8 mouse cellular contexts compared by ENCODE assay signal in genomic region chr11:54955400-54955734, GRCm38 (mm10). TPM values are rescaled to one million over a fixed set of nuclear protein-coding genes. Genes with fewer than 3 reads are reported as not detected.
DNase-seq lines count a peak whose midpoint lies in the region; ATAC-seq and TF ChIP-seq lines count a peak whose summit lies in the region.
"Not testable (repeated sequence)": the region's sequence is repeated elsewhere in the genome, so short reads cannot be mapped to it uniquely, and the experiment has no call there.

No protein-coding gene starts in this region.

- peak overlapping the region; percentile 68 for H3K4me2 ChIP-seq in forebrain, embryonic 12.5 days
- H3K4me2 ChIP-seq in heart, embryonic 15.5 days = peak overlapping the region; percentile 75
- peak overlapping the region; percentile 59 for H3K4me2 ChIP-seq in intestine, embryonic 16.5 days (ENCODE audit: low read depth, low read length)
- H3K4me2 ChIP-seq in limb, embryonic 14.5 days (replicated peaks; ENCODE audit: low read depth, low read length, severe bottlenecking) = peak overlapping the region; percentile 61
- peak overlapping the region; percentile 64 for H3K4me2 ChIP-seq in lung, embryonic 16.5 days (ENCODE audit: low read depth, low read length)
- H3K4me2 ChIP-seq in neural tube, embryonic 11.5 days (ENCODE audit: low read depth) = peak overlapping the region; percentile 36

- peaks cover 14% of the 10 kb centered on the region for H3K4me1 ChIP-seq in cerebellum, adult 2 months (ENCODE audit: control insufficient read depth, insufficient read depth, low read length)
- peaks cover 15% of the 10 kb centered on the region for H3K4me1 ChIP-seq in forebrain, embryonic 12.5 days
- peaks cover 55% of the 10 kb centered on the region for H3K4me1 ChIP-seq in heart, embryonic 15.5 days (replicated peaks)
- H3K4me1 ChIP-seq in intestine, embryonic 16.5 days (ENCODE audit: control insufficient read depth, insufficient read depth, low read length) = peaks cover 32% of the 10 kb centered on the region
- not testable (repeated sequence) for H3K4me1 ChIP-seq in limb, embryonic 14.5 days (ENCODE audit: control insufficient read depth, insufficient read depth, low read length); lung, embryonic 16.5 days (replicated peaks; ENCODE audit: control insufficient read depth, insufficient read depth, low read length); neural tube, embryonic 11.5 days (ENCODE audit: control insufficient read depth, insufficient read depth, low read length)
- peaks cover 47% of the 10 kb centered on the region for H3K4me1 ChIP-seq in thymus, adult 2 months (replicated peaks; ENCODE audit: control insufficient read depth, insufficient read depth, low read length)

- WGBS in cerebellum, adult 2 months = 35% methylated on average over 10 of the region's 10 CpGs
- 44% methylated on average over 10 of the region's 10 CpGs for WGBS in forebrain, embryonic 12.5 days
- 35% methylated on average over 10 of the region's 10 CpGs for WGBS in heart, embryonic 15.5 days
- WGBS in intestine, embryonic 16.5 days = 38% methylated on average over 10 of the region's 10 CpGs
- 42% methylated on average over 10 of the region's 10 CpGs for WGBS in limb, embryonic 14.5 days
- 41% methylated on average over 10 of the region's 10 CpGs for whole genome bisulfite sequencing in lung, embryonic 16.5 days
- 46% methylated on average over 10 of the region's 10 CpGs for WGBS in neural tube, embryonic 11.5 days
- 32% methylated on average over 10 of the region's 10 CpGs for WGBS in thymus, adult 2 months

- not testable (repeated sequence) for DNase-seq in cerebellum, adult 2 months; limb, embryonic 14.5 days (ENCODE audit: low spot score); neural tube, embryonic 11.5 days (ENCODE audit: low spot score); thymus, adult 2 months

- peak overlapping the region; percentile 58; the same call in 1 of the 2 replicates for H3K27ac ChIP-seq in cerebellum, adult 2 months (ENCODE audit: insufficient read depth, low read length)
- H3K27ac ChIP-seq in forebrain, embryonic 12.5 days; neural tube, embryonic 11.5 days (ENCODE audit: low read depth, low read length); thymus, adult 2 months (ENCODE audit: control insufficient read depth, insufficient read depth, low read length): not testable (repeated sequence)
- peak overlapping the region; percentile 91 for H3K27ac ChIP-seq in heart, embryonic 15.5 days
- H3K27ac ChIP-seq in intestine, embryonic 16.5 days (ENCODE audit: low read length) = peak overlapping the region; percentile 91
- H3K27ac ChIP-seq in limb, embryonic 14.5 days (replicated peaks; ENCODE audit: low read depth, low read length) = peak overlapping the region; percentile 80; the same call in 1 of the 2 replicates
- H3K27ac ChIP-seq in lung, embryonic 16.5 days (ENCODE audit: low read length) = peak overlapping the region; percentile 89; the same call in 1 of the 2 replicates

- TF ChIP-seq CTCF in cerebellum, adult 2 months (IDR thresholded peaks at IDR 0.05; ENCODE audit: borderline replicate concordance, insufficient read depth, low read depth, low read length); thymus, adult 2 months (IDR thresholded peaks at IDR 0.05; ENCODE audit: borderline replicate concordance, control insufficient read depth, extremely low read depth, insufficient read depth, low read length, poor library complexity): not testable (repeated sequence)

- H3K27me3 ChIP-seq in cerebellum, adult 2 months (ENCODE audit: control insufficient read depth, insufficient read depth, low read length); forebrain, embryonic 12.5 days; heart, embryonic 15.5 days; intestine, embryonic 16.5 days (replicated peaks; ENCODE audit: control insufficient read depth, insufficient read depth, low read length); limb, embryonic 14.5 days (ENCODE audit: control insufficient read depth, insufficient read depth, low read length); lung, embryonic 16.5 days (ENCODE audit: control insufficient read depth, insufficient read depth, low read depth, low read length); neural tube, embryonic 11.5 days (ENCODE audit: control insufficient read depth, insufficient read depth, low read length); thymus, adult 2 months (ENCODE audit: control insufficient read depth, insufficient read depth, low read length): not testable (repeated sequence)

- not testable (repeated sequence) for TF ChIP-seq POLR2A in cerebellum, adult 2 months (IDR thresholded peaks at IDR 0.05; ENCODE audit: borderline replicate concordance, insufficient read depth, low read length); limb, embryonic 14.5 days (IDR thresholded peaks at IDR 0.05; ENCODE audit: borderline replicate concordance, extremely low read depth, insufficient read depth, insufficient read length); thymus, adult 2 months (IDR thresholded peaks at IDR 0.05; ENCODE audit: control insufficient read depth, extremely low read depth, insufficient read depth, low read length, poor library complexity)

- not testable (repeated sequence) for ATAC-seq in forebrain, embryonic 12.5 days (ENCODE audit: low FRiP score); heart, embryonic 15.5 days (replicated peaks; ENCODE audit: insufficient number of reproducible peaks, insufficient read depth, low FRiP score, low read depth); intestine, embryonic 16.5 days; limb, embryonic 14.5 days (ENCODE audit: low FRiP score, low read depth); lung, embryonic 16.5 days (ENCODE audit: low read depth); neural tube, embryonic 11.5 days (ENCODE audit: insufficient read depth, low FRiP score, low TSS enrichment)

- H3K4me3 ChIP-seq in cerebellum, adult 2 months (replicated peaks; ENCODE audit: insufficient read depth, low read depth, low read length) = peak overlapping the region; percentile 85
- H3K4me3 ChIP-seq in forebrain, embryonic 12.5 days (replicated peaks) = peak overlapping the region; percentile 91
- peak overlapping the region; percentile 74 for H3K4me3 ChIP-seq in heart, embryonic 15.5 days
- peak overlapping the region; percentile 81 for H3K4me3 ChIP-seq in intestine, embryonic 16.5 days (ENCODE audit: low read length)
- H3K4me3 ChIP-seq in limb, embryonic 14.5 days (replicated peaks; ENCODE audit: low read length) = peak overlapping the region; percentile 69
- peak overlapping the region; percentile 81 for H3K4me3 ChIP-seq in lung, embryonic 16.5 days (ENCODE audit: low read length)
- peak overlapping the region; percentile 64 for H3K4me3 ChIP-seq in neural tube, embryonic 11.5 days (ENCODE audit: low read depth, low read length)
- H3K4me3 ChIP-seq in thymus, adult 2 months (ENCODE audit: control insufficient read depth, insufficient read depth, low read length) = peak overlapping the region; percentile 90

- not testable (repeated sequence) for H3K36me3 ChIP-seq in forebrain, embryonic 12.5 days (replicated peaks); heart, embryonic 15.5 days; intestine, embryonic 16.5 days (ENCODE audit: control insufficient read depth, insufficient read depth, low read length); limb, embryonic 14.5 days (ENCODE audit: control insufficient read depth, insufficient read depth, low read length); lung, embryonic 16.5 days (ENCODE audit: control insufficient read depth, insufficient read depth, low read length); neural tube, embryonic 11.5 days (ENCODE audit: control insufficient read depth, insufficient read depth, low read length); thymus, adult 2 months (ENCODE audit: control insufficient read depth, insufficient read depth, low read length)

- not testable (repeated sequence) for H3K9me3 ChIP-seq in forebrain, embryonic 12.5 days; heart, embryonic 15.5 days (replicated peaks); intestine, embryonic 16.5 days (ENCODE audit: control insufficient read depth, low read length); limb, embryonic 14.5 days (ENCODE audit: control insufficient read depth, low read length); lung, embryonic 16.5 days (ENCODE audit: control insufficient read depth, low read length); neural tube, embryonic 11.5 days (ENCODE audit: control insufficient read depth, low read length)

- peak overlapping the region; percentile 73; the same call in 1 of the 2 replicates for H3K9ac ChIP-seq in forebrain, embryonic 12.5 days
- H3K9ac ChIP-seq in heart, embryonic 15.5 days = peak overlapping the region; percentile 76
- H3K9ac ChIP-seq in intestine, embryonic 16.5 days (ENCODE audit: low read depth, low read length) = peak overlapping the region; percentile 88
- peak overlapping the region; percentile 69 for H3K9ac ChIP-seq in limb, embryonic 14.5 days (ENCODE audit: low read depth, low read length, severe bottlenecking)
- H3K9ac ChIP-seq in lung, embryonic 16.5 days (ENCODE audit: low read length) = peak overlapping the region; percentile 90
- H3K9ac ChIP-seq in neural tube, embryonic 11.5 days (ENCODE audit: low read length) = peak overlapping the region; percentile 66

RNA-seq across cellular contexts. Expression of gene Tnip1, which starts 7.3 kb away (rescaled TPM):
- polyA plus RNA-seq in cerebellum, adult 2 months (2012; rRNA removed) = 31.1 and 33.1 TPM in 2 replicates
- 9.8 and 12.1 TPM in 2 replicates for polyA plus RNA-seq in forebrain, embryonic 12.5 days (2016; fragmentation: Nextera tagmentation; extraction: Ambion mirVana)
- polyA plus RNA-seq in heart, embryonic 15.5 days (2015; fragmentation: Nextera tagmentation; extraction: Ambion mirVana) = 20.3 and 24.3 TPM in 2 replicates
- polyA plus RNA-seq in intestine, embryonic 16.5 days (2015; fragmentation: Nextera tagmentation; extraction: Ambion mirVana) = 27.2 and 28.1 TPM in 2 replicates
- 21.6 and 24.8 TPM in 2 replicates for polyA plus RNA-seq in limb, embryonic 14.5 days (2012; rRNA removed)
- polyA plus RNA-seq in limb, embryonic 14.5 days (2014; fragmentation: Nextera tagmentation; extraction: Ambion mirVana) = 20.0 and 20.6 TPM in 2 replicates
- 18.7 and 19.2 TPM in 2 replicates for polyA plus RNA-seq in lung, embryonic 16.5 days (2015; fragmentation: Nextera tagmentation; extraction: Ambion mirVana)
- polyA plus RNA-seq in neural tube, embryonic 11.5 days (2014; fragmentation: Nextera tagmentation; extraction: Ambion mirVana) = 12.4 and 13.2 TPM in 2 replicates
- 114 and 121 TPM in 2 replicates for polyA plus RNA-seq in thymus, adult 2 months (2012; rRNA removed)

RNA-seq across cellular contexts. Expression of gene Gpx3, which starts 53.1 kb away (rescaled TPM):
- polyA plus RNA-seq in cerebellum, adult 2 months (2012; rRNA removed) = 14.2 and 15.5 TPM in 2 replicates
- 33.9 and 37.6 TPM in 2 replicates for polyA plus RNA-seq in forebrain, embryonic 12.5 days (2016; fragmentation: Nextera tagmentation; extraction: Ambion mirVana)
- 751 and 850 TPM in 2 replicates for polyA plus RNA-seq in heart, embryonic 15.5 days (2015; fragmentation: Nextera tagmentation; extraction: Ambion mirVana)
- polyA plus RNA-seq in intestine, embryonic 16.5 days (2015; fragmentation: Nextera tagmentation; extraction: Ambion mirVana) = 511 and 784 TPM in 2 replicates
- 14.5 and 18.2 TPM in 2 replicates for polyA plus RNA-seq in limb, embryonic 14.5 days (2012; rRNA removed)
- polyA plus RNA-seq in limb, embryonic 14.5 days (2014; fragmentation: Nextera tagmentation; extraction: Ambion mirVana) = 32.7 and 37.3 TPM in 2 replicates
- polyA plus RNA-seq in lung, embryonic 16.5 days (2015; fragmentation: Nextera tagmentation; extraction: Ambion mirVana) = 181 and 202 TPM in 2 replicates
- 98.3 and 109 TPM in 2 replicates for polyA plus RNA-seq in neural tube, embryonic 11.5 days (2014; fragmentation: Nextera tagmentation; extraction: Ambion mirVana)
- 120 and 133 TPM in 2 replicates for polyA plus RNA-seq in thymus, adult 2 months (2012; rRNA removed)
